Comparison of ENCODE assay signal across 31 mouse cellular contexts in genomic region chr13:19391608-19392007, GRCm38 (mm10). TPM values are rescaled to one million over a fixed set of nuclear protein-coding genes. Genes with fewer than 3 reads are reported as not detected.
DNase-seq lines count a peak whose midpoint lies in the region; ATAC-seq and TF ChIP-seq lines count a peak whose summit lies in the region.
"Had no signal": no experiment of that assay in that cellular context is flagged by ENCODE, and none has a peak within 500 bp of the region (broad histone marks: within the 10 kb centered on the region; RNA-seq: fewer than 3 reads in every experiment).

No protein-coding gene starts in this region.

- H3K4me1 ChIP-seq in kidney, adult 2 months (ENCODE audit: control insufficient read depth, insufficient read depth, low read length), result peaks cover 16% of the 10 kb centered on the region
- H3K4me1 ChIP-seq in kidney, embryonic 14.5 days (ENCODE audit: control insufficient read depth, insufficient read depth, low read length), result peaks cover 20% of the 10 kb centered on the region
- peaks cover 9% of the 10 kb centered on the region for H3K4me1 ChIP-seq in liver, adult 2 months (ENCODE audit: control insufficient read depth, insufficient read depth, low read length)
- H3K4me1 ChIP-seq in liver, postnatal 0 days (ENCODE audit: insufficient read depth), result peaks cover 10% of the 10 kb centered on the region
- H3K4me1 ChIP-seq in kidney, postnatal 0 days (replicated peaks; ENCODE audit: insufficient read depth, low read length), result 0 out of 2 replicates have a peak, but pooled peaks cover 7% of the 10 kb centered on the region
- H3K4me1 ChIP-seq in heart, embryonic 10.5 days, result peaks cover 29% of the 10 kb centered on the region

- no peak overlapping the region for H3K4me2 ChIP-seq in kidney, embryonic 14.5 days (replicated peaks; ENCODE audit: low read depth, low read length)
- no peak overlapping the region for H3K4me2 ChIP-seq in liver, postnatal 0 days (ENCODE audit: low read depth, low read length)
- no peak overlapping the region for H3K4me2 ChIP-seq in kidney, postnatal 0 days (ENCODE audit: low read length)
- H3K4me2 ChIP-seq: embryonic facial prominence, embryonic 13.5 days; forebrain, embryonic 15.5 days; hindbrain, embryonic 15.5 days; liver, embryonic 15.5 days; lung, embryonic 15.5 days; midbrain, embryonic 15.5 days; neural tube, embryonic 15.5 days had no signal

- peaks cover 2% of the 10 kb centered on the region for H3K79me2 ChIP-seq in liver, adult 2 months (ENCODE audit: control insufficient read depth, insufficient read depth, low read length)

- no peak overlapping the region for H3K9ac ChIP-seq in kidney, embryonic 14.5 days (ENCODE audit: low read depth, low read length)
- no peak overlapping the region for H3K9ac ChIP-seq in liver, adult 2 months (ENCODE audit: low read depth, low read length)
- no peak overlapping the region for H3K9ac ChIP-seq in liver, postnatal 0 days (replicated peaks)
- no peak overlapping the region for H3K9ac ChIP-seq in kidney, postnatal 0 days (ENCODE audit: low read depth, low read length)
- H3K9ac ChIP-seq: embryonic facial prominence, embryonic 13.5 days; forebrain, embryonic 15.5 days; hindbrain, embryonic 15.5 days; liver, embryonic 15.5 days; lung, embryonic 15.5 days; midbrain, embryonic 15.5 days; neural tube, embryonic 15.5 days had no signal

- WGBS in kidney, adult 2 months, result 53% methylated on average over 4 of the region's 4 CpGs
- WGBS in kidney, embryonic 14.5 days, result 68% methylated on average over 4 of the region's 4 CpGs
- WGBS in liver, adult 2 months, result 43% methylated on average over 4 of the region's 4 CpGs
- whole genome bisulfite sequencing in liver, postnatal 0 days (ENCODE audit: insufficient replicate concordance), result 80% methylated on average over 4 of the region's 4 CpGs
- 68% methylated on average over 4 of the region's 4 CpGs for WGBS in kidney, postnatal 0 days
- 83% methylated on average over 4 of the region's 4 CpGs for WGBS in heart, embryonic 10.5 days

- no peak for TF ChIP-seq EP300 in liver, postnatal 0 days (IDR thresholded peaks at IDR 0.05; ENCODE audit: low read depth)

- no peaks in the 10 kb centered on the region for H3K27me3 ChIP-seq in kidney, adult 2 months (replicated peaks; ENCODE audit: control insufficient read depth, insufficient read depth, low read length)
- H3K27me3 ChIP-seq in kidney, embryonic 14.5 days (ENCODE audit: control insufficient read depth, insufficient read depth, low read length), result no peaks in the 10 kb centered on the region
- H3K27me3 ChIP-seq in liver, adult 2 months (ENCODE audit: control insufficient read depth, insufficient read depth, low read length), result no peaks in the 10 kb centered on the region
- H3K27me3 ChIP-seq in liver, postnatal 0 days (ENCODE audit: insufficient read depth, low read length), result no peaks in the 10 kb centered on the region
- no peaks in the 10 kb centered on the region for H3K27me3 ChIP-seq in kidney, postnatal 0 days (ENCODE audit: insufficient read depth, low read length)
- H3K27me3 ChIP-seq in heart, embryonic 10.5 days (ENCODE audit: insufficient read depth, poor library complexity, severe bottlenecking), result no peaks in the 10 kb centered on the region
- H3K27me3 ChIP-seq: CH12.LX; embryonic facial prominence, embryonic 13.5 days; forebrain, embryonic 15.5 days; hindbrain, embryonic 15.5 days; liver, embryonic 15.5 days; lung, embryonic 15.5 days; midbrain, embryonic 15.5 days; neural tube, embryonic 15.5 days had no signal

- DNase-seq in kidney, adult 2 months, result peak; percentile 65
- peak; percentile 34 for DNase-seq in liver, adult 2 months (ENCODE audit: extremely low read depth, low read depth, low spot score)
- no peak for DNase-seq in liver, postnatal 0 days
- peak; percentile 18 for DNase-seq in kidney, postnatal 0 days (ENCODE audit: low spot score)
- no peak for DNase-seq in heart, embryonic 10.5 days (ENCODE audit: low spot score)
- no peak for DNase-seq in right cerebral cortex, adult 2 months (ENCODE audit: low spot score in 2 of 2)
- DNase-seq: cerebellum, adult 11-12 months; cerebellum, adult 9-11 months; heart, adult 2 months; heart, postnatal 14 days; layer of hippocampus, postnatal 36 days; left cerebral cortex, postnatal 4 days; liver; retina, postnatal 1 day; right cerebral cortex, postnatal 25 days; spleen, adult 18-20 months; thymus, postnatal 14 days had no signal

- no peak for TF ChIP-seq POLR2A in kidney, adult 2 months (IDR thresholded peaks at IDR 0.05; ENCODE audit: low read depth, low read length)
- no peak for TF ChIP-seq POLR2A in liver, adult 2 months (IDR thresholded peaks at IDR 0.05; ENCODE audit: extremely low read depth, insufficient read depth, low read length)

- no peak overlapping the region for H3K27ac ChIP-seq in kidney, adult 2 months (ENCODE audit: insufficient read depth, low read depth, low read length)
- no peak overlapping the region for H3K27ac ChIP-seq in kidney, embryonic 14.5 days (ENCODE audit: low read depth, low read length)
- no peak overlapping the region for H3K27ac ChIP-seq in liver, adult 2 months (replicated peaks; ENCODE audit: insufficient read depth, low read depth, low read length)
- H3K27ac ChIP-seq in liver, postnatal 0 days (ENCODE audit: low read depth), result no peak overlapping the region
- 0 out of 2 replicates have a peak overlapping the region, but pooled peaks have one; percentile 0 for H3K27ac ChIP-seq in kidney, postnatal 0 days
- no peak overlapping the region for H3K27ac ChIP-seq in heart, embryonic 10.5 days
- H3K27ac ChIP-seq: embryonic facial prominence, embryonic 13.5 days; forebrain, embryonic 10.5 days; forebrain, embryonic 15.5 days; heart, adult 2 months; hindbrain, embryonic 10.5 days; hindbrain, embryonic 15.5 days; liver, embryonic 15.5 days; lung, embryonic 15.5 days; midbrain, embryonic 10.5 days; midbrain, embryonic 15.5 days; neural tube, embryonic 15.5 days had no signal

- H3K4me3 ChIP-seq in kidney, adult 2 months (ENCODE audit: insufficient read depth, low read depth, low read length), result no peak overlapping the region
- no peak overlapping the region for H3K4me3 ChIP-seq in kidney, embryonic 14.5 days (ENCODE audit: low read length)
- no peak overlapping the region for H3K4me3 ChIP-seq in liver, adult 2 months (ENCODE audit: insufficient read depth, low read depth, low read length)
- no peak overlapping the region for H3K4me3 ChIP-seq in liver, postnatal 0 days (ENCODE audit: low read depth, low read length)
- H3K4me3 ChIP-seq in kidney, postnatal 0 days (replicated peaks; ENCODE audit: low read depth, low read length), result no peak overlapping the region
- no peak overlapping the region for H3K4me3 ChIP-seq in heart, embryonic 10.5 days
- H3K4me3 ChIP-seq: embryonic facial prominence, embryonic 13.5 days; forebrain, embryonic 10.5 days; forebrain, embryonic 15.5 days; heart, adult 2 months; hindbrain, embryonic 10.5 days; hindbrain, embryonic 15.5 days; liver, embryonic 15.5 days; lung, embryonic 15.5 days; midbrain, embryonic 10.5 days; midbrain, embryonic 15.5 days; neural tube, embryonic 15.5 days had no signal

- H3K9me3 ChIP-seq in kidney, embryonic 14.5 days (ENCODE audit: control insufficient read depth, low read length), result no peaks in the 10 kb centered on the region
- H3K9me3 ChIP-seq in liver, postnatal 0 days (ENCODE audit: low read length), result no peaks in the 10 kb centered on the region
- H3K9me3 ChIP-seq in kidney, postnatal 0 days (replicated peaks; ENCODE audit: low read length), result no peaks in the 10 kb centered on the region
- no peaks in the 10 kb centered on the region for H3K9me3 ChIP-seq in heart, embryonic 10.5 days
- H3K9me3 ChIP-seq: embryonic facial prominence, embryonic 13.5 days; forebrain, embryonic 10.5 days; forebrain, embryonic 15.5 days; hindbrain, embryonic 10.5 days; hindbrain, embryonic 15.5 days; liver, embryonic 15.5 days; lung, embryonic 15.5 days; midbrain, embryonic 10.5 days; midbrain, embryonic 15.5 days; neural tube, embryonic 15.5 days had no signal

- no peak for ATAC-seq in kidney, embryonic 14.5 days (ENCODE audit: low FRiP score, low TSS enrichment)
- no peak for ATAC-seq in liver, postnatal 0 days
- no peak for ATAC-seq in kidney, postnatal 0 days (replicated peaks; ENCODE audit: low FRiP score, low read depth)
- ATAC-seq: activated CD4-positive, CD25-positive, alpha-beta regulatory T cell, adult 4 months; forebrain, embryonic 15.5 days; inflammation-experienced regulatory T-cells, adult 6 months; midbrain, embryonic 15.5 days had no signal

- TF ChIP-seq CTCF in kidney, adult 2 months (conservative IDR thresholded peaks at IDR 0.05; ENCODE audit: insufficient read depth, insufficient read length, low read depth, low read length), result no peak
- TF ChIP-seq CTCF in liver, adult 2 months (IDR thresholded peaks at IDR 0.05; ENCODE audit: low read depth, low read length), result no peak
- no peak for TF ChIP-seq CTCF in liver, postnatal 0 days (IDR thresholded peaks at IDR 0.05; ENCODE audit: low read depth)
- TF ChIP-seq CTCF in kidney, postnatal 0 days (IDR thresholded peaks at IDR 0.05; ENCODE audit: low read depth), result no peak

- H3K36me3 ChIP-seq in kidney, adult 2 months (ENCODE audit: control insufficient read depth, insufficient read depth, low read length), result no peaks in the 10 kb centered on the region
- H3K36me3 ChIP-seq in kidney, embryonic 14.5 days (ENCODE audit: control insufficient read depth, insufficient read depth, low read length), result no peaks in the 10 kb centered on the region
- H3K36me3 ChIP-seq in liver, adult 2 months (ENCODE audit: control insufficient read depth, insufficient read depth, low read length), result no peaks in the 10 kb centered on the region
- no peaks in the 10 kb centered on the region for H3K36me3 ChIP-seq in liver, postnatal 0 days (replicated peaks; ENCODE audit: insufficient read depth, low read length)
- no peaks in the 10 kb centered on the region for H3K36me3 ChIP-seq in kidney, postnatal 0 days (ENCODE audit: insufficient read depth, low read length)
- no peaks in the 10 kb centered on the region for H3K36me3 ChIP-seq in heart, embryonic 10.5 days
- H3K36me3 ChIP-seq: forebrain, embryonic 15.5 days; hindbrain, embryonic 10.5 days; liver, embryonic 15.5 days; lung, embryonic 15.5 days; midbrain, embryonic 15.5 days; neural tube, embryonic 15.5 days had no signal

RNA-seq across cellular contexts. Expression of gene Stard3nl, which starts 4.0 kb away (rescaled TPM):
- 21.8 and 30.3 TPM in 2 replicates for polyA plus RNA-seq in kidney, adult 2 months (2012; rRNA removed)
- 107 and 112 TPM in 2 replicates for polyA plus RNA-seq in kidney, embryonic 14.5 days (2014; fragmentation: Nextera tagmentation; extraction: Ambion mirVana)
- 15.0 and 17.5 TPM in 2 replicates for total RNA-seq in liver, adult 2 months (2014; rRNA removed)
- 6.9 and 8.5 TPM in 2 replicates for polyA plus RNA-seq in liver, adult 2 months (2012; rRNA removed)
- polyA plus RNA-seq in liver, postnatal 0 days (2015; fragmentation: Nextera tagmentation; extraction: Ambion mirVana), result 19.5 and 19.9 TPM in 2 replicates
- polyA plus RNA-seq in kidney, postnatal 0 days (2015; fragmentation: Nextera tagmentation; extraction: Ambion mirVana), result 87.8 and 91.9 TPM in 2 replicates
- 100 and 105 TPM in 2 replicates for polyA plus RNA-seq in heart, embryonic 10.5 days (2016; fragmentation: Nextera tagmentation; extraction: Ambion mirVana)

Comparison
In these comparisons a context has a peak if more than half of its experiments do, and no peak if none do; other contexts are left out.
1. DNase-seq: peak in kidney, adult 2 months (single experiment), liver, adult 2 months (single experiment) and kidney, postnatal 0 days (single experiment); none in liver, postnatal 0 days (single experiment), heart, embryonic 10.5 days (single experiment) and right cerebral cortex, adult 2 months (0 of 2).